Comparison of ENCODE assay signal across 21 mouse cellular contexts in genomic region chr6:5634222-5634621, GRCm38 (mm10).
DNase-seq lines count a peak whose midpoint lies in the region; ATAC-seq and TF ChIP-seq lines count a peak whose summit lies in the region.
"Had no signal": no experiment of that assay in that cellular context is flagged by ENCODE, and none has a peak within 500 bp of the region (broad histone marks: within the 10 kb centered on the region; RNA-seq: fewer than 3 reads in every experiment).

No protein-coding gene starts in this region.

- 84% methylated on average over 9 of the region's 9 CpGs for whole genome bisulfite sequencing in heart, embryonic 10.5 days
- WGBS in heart, embryonic 11.5 days (ENCODE audit: insufficient replicate concordance): 84% methylated on average over 9 of the region's 9 CpGs
- 67% methylated on average over 9 of the region's 9 CpGs for WGBS in liver, embryonic 16.5 days (ENCODE audit: insufficient replicate concordance)
- 86% methylated on average over 9 of the region's 9 CpGs for WGBS in liver, embryonic 11.5 days
- WGBS in stomach, postnatal 0 days: 81% methylated on average over 9 of the region's 9 CpGs

- H3K4me3 ChIP-seq in heart, embryonic 10.5 days: no peak overlapping the region
- no peak overlapping the region for H3K4me3 ChIP-seq in heart, embryonic 11.5 days (ENCODE audit: low read depth, low read length)
- no peak overlapping the region for H3K4me3 ChIP-seq in liver, embryonic 16.5 days (ENCODE audit: low read depth, low read length)
- no peak overlapping the region for H3K4me3 ChIP-seq in liver, embryonic 11.5 days (ENCODE audit: low read depth, low read length)
- H3K4me3 ChIP-seq in stomach, postnatal 0 days (ENCODE audit: low read depth, low read length): no peak overlapping the region
- H3K4me3 ChIP-seq: embryonic facial prominence, embryonic 13.5 days; embryonic facial prominence, embryonic 15.5 days; erythroblast, embryonic 14.5 days had no signal

- H3K9me3 ChIP-seq in heart, embryonic 10.5 days: no peaks in the 10 kb centered on the region
- no peaks in the 10 kb centered on the region for H3K9me3 ChIP-seq in heart, embryonic 11.5 days (replicated peaks; ENCODE audit: control insufficient read depth, low read length)
- H3K9me3 ChIP-seq in liver, embryonic 16.5 days (replicated peaks; ENCODE audit: control insufficient read depth, low read length): no peaks in the 10 kb centered on the region
- no peaks in the 10 kb centered on the region for H3K9me3 ChIP-seq in liver, embryonic 11.5 days (ENCODE audit: control insufficient read depth, low read length)
- H3K9me3 ChIP-seq in stomach, postnatal 0 days (ENCODE audit: control insufficient read depth, low read length): no peaks in the 10 kb centered on the region
- H3K9me3 ChIP-seq: embryonic facial prominence, embryonic 13.5 days; embryonic facial prominence, embryonic 15.5 days had no signal

- TF ChIP-seq CTCF in stomach, postnatal 0 days (IDR thresholded peaks at IDR 0.05; ENCODE audit: low read depth): no peak

- no peak for ATAC-seq in heart, embryonic 11.5 days (replicated peaks; ENCODE audit: insufficient number of reproducible peaks, low FRiP score, low TSS enrichment)
- ATAC-seq in liver, embryonic 16.5 days (ENCODE audit: low read depth): peak; percentile 64; the same call in 1 of the 2 replicates
- ATAC-seq in liver, embryonic 11.5 days (replicated peaks; ENCODE audit: low FRiP score): no peak
- ATAC-seq in stomach, postnatal 0 days (ENCODE audit: low FRiP score, low TSS enrichment): no peak
- ATAC-seq: forebrain, embryonic 14.5 days; forebrain, embryonic 16.5 days had no signal

- no peak overlapping the region for H3K9ac ChIP-seq in heart, embryonic 11.5 days (ENCODE audit: low read depth, low read length)
- no peak overlapping the region for H3K9ac ChIP-seq in liver, embryonic 16.5 days (ENCODE audit: low read depth, low read length)
- H3K9ac ChIP-seq in liver, embryonic 11.5 days (ENCODE audit: low read depth, low read length): no peak overlapping the region
- H3K9ac ChIP-seq in stomach, postnatal 0 days (ENCODE audit: low read length): no peak overlapping the region
- H3K9ac ChIP-seq: embryonic facial prominence, embryonic 13.5 days; embryonic facial prominence, embryonic 15.5 days had no signal

- TF ChIP-seq EP300 in stomach, postnatal 0 days (optimal IDR thresholded peaks at IDR 0.05): no peak

- no peak overlapping the region for H3K4me2 ChIP-seq in heart, embryonic 11.5 days
- no peak overlapping the region for H3K4me2 ChIP-seq in liver, embryonic 16.5 days (ENCODE audit: low read depth, low read length)
- no peak overlapping the region for H3K4me2 ChIP-seq in liver, embryonic 11.5 days
- H3K4me2 ChIP-seq in stomach, postnatal 0 days (replicated peaks; ENCODE audit: low read depth): no peak overlapping the region
- H3K4me2 ChIP-seq: embryonic facial prominence, embryonic 13.5 days; embryonic facial prominence, embryonic 15.5 days had no signal

- DNase-seq in heart, embryonic 10.5 days (ENCODE audit: low spot score): peak; percentile 42
- DNase-seq in liver, embryonic 11.5 days (ENCODE audit: low spot score): no peak
- peak; percentile 5 for DNase-seq in stomach, postnatal 0 days (ENCODE audit: low spot score)
- DNase-seq in gastrocnemius, adult 18-20 months (ENCODE audit: low spot score): no peak
- DNase-seq: adrenal gland, adult 2 months; adrenal gland, postnatal 10 days; adrenal gland, postnatal 25 days; cerebellum, adult 11 months; cerebellum, adult 18-20 months; cerebellum, adult 8-10 months; cerebellum, adult 9-11 months; cerebellum, postnatal 14 days; cerebellum, postnatal 36 days; embryo, embryonic 11 days had no signal

- H3K36me3 ChIP-seq in heart, embryonic 10.5 days: no peaks in the 10 kb centered on the region
- no peaks in the 10 kb centered on the region for H3K36me3 ChIP-seq in heart, embryonic 11.5 days (ENCODE audit: control insufficient read depth, insufficient read depth, low read length)
- no peaks in the 10 kb centered on the region for H3K36me3 ChIP-seq in liver, embryonic 16.5 days (ENCODE audit: control insufficient read depth, insufficient read depth)
- H3K36me3 ChIP-seq in liver, embryonic 11.5 days (ENCODE audit: control insufficient read depth, insufficient read depth, low read length): no peaks in the 10 kb centered on the region
- H3K36me3 ChIP-seq in stomach, postnatal 0 days (ENCODE audit: control insufficient read depth, insufficient read depth, low read length): no peaks in the 10 kb centered on the region
- H3K36me3 ChIP-seq: embryonic facial prominence, embryonic 13.5 days; embryonic facial prominence, embryonic 15.5 days had no signal

- H3K4me1 ChIP-seq in heart, embryonic 10.5 days: no peaks in the 10 kb centered on the region
- no peaks in the 10 kb centered on the region for H3K4me1 ChIP-seq in heart, embryonic 11.5 days (ENCODE audit: control insufficient read depth, insufficient read depth, low read length)
- H3K4me1 ChIP-seq in liver, embryonic 16.5 days (ENCODE audit: control insufficient read depth, low read depth, low read length): no peaks in the 10 kb centered on the region; the same call in 1 of the 2 replicates
- no peaks in the 10 kb centered on the region for H3K4me1 ChIP-seq in liver, embryonic 11.5 days (replicated peaks; ENCODE audit: control insufficient read depth, insufficient read depth, low read length)
- H3K4me1 ChIP-seq in stomach, postnatal 0 days (replicated peaks; ENCODE audit: control insufficient read depth, insufficient read depth): no peaks in the 10 kb centered on the region
- H3K4me1 ChIP-seq: embryonic facial prominence, embryonic 13.5 days; embryonic facial prominence, embryonic 15.5 days had no signal

- no peak overlapping the region for H3K27ac ChIP-seq in heart, embryonic 10.5 days
- H3K27ac ChIP-seq in heart, embryonic 11.5 days (ENCODE audit: low read depth, low read length): no peak overlapping the region
- H3K27ac ChIP-seq in liver, embryonic 16.5 days (ENCODE audit: low read length): no peak overlapping the region
- no peak overlapping the region for H3K27ac ChIP-seq in liver, embryonic 11.5 days (ENCODE audit: low read depth, low read length)
- no peak overlapping the region for H3K27ac ChIP-seq in stomach, postnatal 0 days (replicated peaks)
- H3K27ac ChIP-seq: embryonic facial prominence, embryonic 13.5 days; embryonic facial prominence, embryonic 15.5 days had no signal

- H3K27me3 ChIP-seq in heart, embryonic 10.5 days (ENCODE audit: insufficient read depth, poor library complexity, severe bottlenecking): no peaks in the 10 kb centered on the region
- H3K27me3 ChIP-seq in heart, embryonic 11.5 days (ENCODE audit: control insufficient read depth, insufficient read depth, low read length): no peaks in the 10 kb centered on the region
- H3K27me3 ChIP-seq in liver, embryonic 16.5 days (ENCODE audit: control insufficient read depth, insufficient read depth, low read depth, low read length): no peaks in the 10 kb centered on the region
- H3K27me3 ChIP-seq in liver, embryonic 11.5 days (replicated peaks; ENCODE audit: control insufficient read depth, insufficient read depth, low read length): no peaks in the 10 kb centered on the region
- no peaks in the 10 kb centered on the region for H3K27me3 ChIP-seq in stomach, postnatal 0 days (ENCODE audit: control insufficient read depth, insufficient read depth, low read length)
- H3K27me3 ChIP-seq: embryonic facial prominence, embryonic 13.5 days; embryonic facial prominence, embryonic 15.5 days had no signal

Comparison
In these comparisons a context has a peak if more than half of its experiments do, and no peak if none do; other contexts are left out.
1. DNase-seq: peak in heart, embryonic 10.5 days (single experiment) and stomach, postnatal 0 days (single experiment); none in liver, embryonic 11.5 days (single experiment) and gastrocnemius, adult 18-20 months (single experiment).